Comparison of ENCODE assay signal across 14 mouse cellular contexts in genomic region chr7:80865521-80865920, GRCm38 (mm10). TPM values are rescaled to one million over a fixed set of nuclear protein-coding genes. Genes with fewer than 3 reads are reported as not detected.
DNase-seq lines count a peak whose midpoint lies in the region; ATAC-seq and TF ChIP-seq lines count a peak whose summit lies in the region.
"Had no signal": no experiment of that assay in that cellular context is flagged by ENCODE, and none has a peak within 500 bp of the region (broad histone marks: within the 10 kb centered on the region; RNA-seq: fewer than 3 reads in every experiment).

No protein-coding gene starts in this region.

- ATAC-seq in heart, embryonic 11.5 days (replicated peaks; ENCODE audit: insufficient number of reproducible peaks, low FRiP score, low TSS enrichment), result no peak
- no peak for ATAC-seq in lung, embryonic 15.5 days (ENCODE audit: borderline replicate concordance, extremely low read depth, low FRiP score, low TSS enrichment)
- ATAC-seq in intestine, postnatal 0 days, result no peak
- no peak for ATAC-seq in midbrain, embryonic 13.5 days
- ATAC-seq: forebrain, embryonic 15.5 days; Patski had no signal

- WGBS in heart, embryonic 11.5 days (ENCODE audit: insufficient replicate concordance), result 85% methylated on average over 7 of the region's 7 CpGs
- WGBS in lung, embryonic 15.5 days, result 79% methylated on average over 7 of the region's 7 CpGs
- 66% methylated on average over 7 of the region's 7 CpGs for WGBS in intestine, postnatal 0 days
- 97% methylated on average over 7 of the region's 7 CpGs for WGBS in midbrain, embryonic 13.5 days

- no peaks in the 10 kb centered on the region for H3K27me3 ChIP-seq in heart, embryonic 11.5 days (ENCODE audit: control insufficient read depth, insufficient read depth, low read length)
- H3K27me3 ChIP-seq in lung, embryonic 15.5 days, result no peaks in the 10 kb centered on the region
- H3K27me3 ChIP-seq in intestine, postnatal 0 days (replicated peaks; ENCODE audit: control insufficient read depth, insufficient read depth, low read length), result no peaks in the 10 kb centered on the region
- no peaks in the 10 kb centered on the region for H3K27me3 ChIP-seq in midbrain, embryonic 13.5 days
- H3K27me3 ChIP-seq: embryonic facial prominence, embryonic 12.5 days; forebrain, embryonic 15.5 days; Patski had no signal

- peaks cover 19% of the 10 kb centered on the region for H3K4me1 ChIP-seq in heart, embryonic 11.5 days (ENCODE audit: control insufficient read depth, insufficient read depth, low read length)
- peaks cover 44% of the 10 kb centered on the region for H3K4me1 ChIP-seq in lung, embryonic 15.5 days
- 0 out of 2 replicates have a peak, but pooled peaks cover 11% of the 10 kb centered on the region for H3K4me1 ChIP-seq in intestine, postnatal 0 days (replicated peaks; ENCODE audit: control insufficient read depth, insufficient read depth, low read length)
- H3K4me1 ChIP-seq in midbrain, embryonic 13.5 days (replicated peaks), result peaks cover 57% of the 10 kb centered on the region

- no peak overlapping the region for H3K9ac ChIP-seq in heart, embryonic 11.5 days (ENCODE audit: low read depth, low read length)
- no peak overlapping the region for H3K9ac ChIP-seq in lung, embryonic 15.5 days
- no peak overlapping the region for H3K9ac ChIP-seq in intestine, postnatal 0 days (ENCODE audit: low read depth, low read length)
- no peak overlapping the region for H3K9ac ChIP-seq in midbrain, embryonic 13.5 days (replicated peaks)
- H3K9ac ChIP-seq: embryonic facial prominence, embryonic 12.5 days; forebrain, embryonic 15.5 days had no signal

- H3K36me3 ChIP-seq in heart, embryonic 11.5 days (ENCODE audit: control insufficient read depth, insufficient read depth, low read length), result peaks cover 38% of the 10 kb centered on the region
- H3K36me3 ChIP-seq in lung, embryonic 15.5 days, result peaks cover 43% of the 10 kb centered on the region
- H3K36me3 ChIP-seq in intestine, postnatal 0 days (ENCODE audit: control insufficient read depth, insufficient read depth), result peaks cover 8% of the 10 kb centered on the region
- H3K36me3 ChIP-seq in midbrain, embryonic 13.5 days, result peaks cover 72% of the 10 kb centered on the region

- no peak overlapping the region for H3K4me3 ChIP-seq in heart, embryonic 11.5 days (ENCODE audit: low read depth, low read length)
- H3K4me3 ChIP-seq in lung, embryonic 15.5 days, result no peak overlapping the region
- no peak overlapping the region for H3K4me3 ChIP-seq in intestine, postnatal 0 days (ENCODE audit: low read depth, low read length)
- no peak overlapping the region for H3K4me3 ChIP-seq in midbrain, embryonic 13.5 days (replicated peaks)
- H3K4me3 ChIP-seq: embryonic facial prominence, embryonic 12.5 days; forebrain, embryonic 15.5 days; myocyte had no signal

- H3K9me3 ChIP-seq in heart, embryonic 11.5 days (replicated peaks; ENCODE audit: control insufficient read depth, low read length), result no peaks in the 10 kb centered on the region
- H3K9me3 ChIP-seq in lung, embryonic 15.5 days, result no peaks in the 10 kb centered on the region
- no peaks in the 10 kb centered on the region for H3K9me3 ChIP-seq in intestine, postnatal 0 days (ENCODE audit: control insufficient read depth)
- H3K9me3 ChIP-seq in midbrain, embryonic 13.5 days, result no peaks in the 10 kb centered on the region
- H3K9me3 ChIP-seq: embryonic facial prominence, embryonic 12.5 days; forebrain, embryonic 15.5 days had no signal

- 0 out of 2 replicates have a peak overlapping the region, but pooled peaks have one; percentile 25 for H3K4me2 ChIP-seq in heart, embryonic 11.5 days
- H3K4me2 ChIP-seq in lung, embryonic 15.5 days, result 0 out of 2 replicates have a peak overlapping the region, but pooled peaks have one; percentile 5
- H3K4me2 ChIP-seq in intestine, postnatal 0 days (replicated peaks; ENCODE audit: low read depth), result no peak overlapping the region
- H3K4me2 ChIP-seq in midbrain, embryonic 13.5 days (replicated peaks), result no peak overlapping the region
- H3K4me2 ChIP-seq: embryonic facial prominence, embryonic 12.5 days; forebrain, embryonic 15.5 days had no signal

- DNase-seq in heart, adult 18-20 months, result no peak
- no peak for DNase-seq in lung, postnatal 25 days (ENCODE audit: low spot score)
- DNase-seq in thymus, postnatal 14 days, result peak; percentile 45
- no peak for DNase-seq in urinary bladder, adult 2 months (ENCODE audit: low spot score)
- DNase-seq: cerebellum, adult 9-11 months had no signal

- H3K27ac ChIP-seq in heart, embryonic 11.5 days (ENCODE audit: low read depth, low read length), result peak overlapping the region; percentile 62; the same call in 1 of the 2 replicates
- H3K27ac ChIP-seq in lung, embryonic 15.5 days, result peak overlapping the region; percentile 62
- H3K27ac ChIP-seq in intestine, postnatal 0 days (ENCODE audit: low read depth, low read length), result peak overlapping the region; percentile 28
- H3K27ac ChIP-seq in midbrain, embryonic 13.5 days, result no peak overlapping the region
- H3K27ac ChIP-seq: embryonic facial prominence, embryonic 12.5 days; forebrain, embryonic 15.5 days; macrophage had no signal

- no peak for TF ChIP-seq CTCF in intestine, postnatal 0 days (IDR thresholded peaks at IDR 0.05; ENCODE audit: low read depth)

RNA-seq across cellular contexts. Expression of gene Zscan2, which starts 4.8 kb away (rescaled TPM):
- 1.8 and 2.3 TPM in 2 replicates for polyA plus RNA-seq in heart, embryonic 11.5 days (2014; fragmentation: Nextera tagmentation; extraction: Ambion mirVana)
- total RNA-seq in heart, adult 18-20 months (2021), result 1 to 10 TPM; 3.7 to 6.4 TPM
- 2.7 and 2.9 TPM in 2 replicates for polyA plus RNA-seq in lung, embryonic 15.5 days (2015; fragmentation: Nextera tagmentation; extraction: Ambion mirVana)
- polyA plus RNA-seq in intestine, postnatal 0 days (2015; fragmentation: Nextera tagmentation; extraction: Ambion mirVana), result 0.68 and 0.80 TPM in 2 replicates
- polyA plus RNA-seq in midbrain, embryonic 13.5 days (2015; fragmentation: Nextera tagmentation; extraction: Ambion mirVana), result 6.1 and 6.6 TPM in 2 replicates
- polyA plus RNA-seq in urinary bladder, adult 2 months (2012; rRNA removed), result 6.7 and 7.5 TPM in 2 replicates

RNA-seq across cellular contexts. Expression of gene Wdr73, which starts 35.5 kb away (rescaled TPM):
- polyA plus RNA-seq in heart, embryonic 11.5 days (2014; fragmentation: Nextera tagmentation; extraction: Ambion mirVana), result 21.6 and 24.2 TPM in 2 replicates
- 1 to 10 TPM; 7.5 to 8.6 TPM for total RNA-seq in heart, adult 18-20 months (2021)
- polyA plus RNA-seq in lung, embryonic 15.5 days (2015; fragmentation: Nextera tagmentation; extraction: Ambion mirVana), result 36.9 and 37.1 TPM in 2 replicates
- 9.3 and 9.6 TPM in 2 replicates for polyA plus RNA-seq in intestine, postnatal 0 days (2015; fragmentation: Nextera tagmentation; extraction: Ambion mirVana)
- polyA plus RNA-seq in midbrain, embryonic 13.5 days (2015; fragmentation: Nextera tagmentation; extraction: Ambion mirVana), result 41.2 and 44.3 TPM in 2 replicates
- 16.7 and 19.2 TPM in 2 replicates for polyA plus RNA-seq in urinary bladder, adult 2 months (2012; rRNA removed)

RNA-seq across cellular contexts. Expression of gene Nmb, which starts 39.4 kb away (rescaled TPM):
- polyA plus RNA-seq in heart, embryonic 11.5 days (2014; fragmentation: Nextera tagmentation; extraction: Ambion mirVana), result 4.7 and 4.9 TPM in 2 replicates
- total RNA-seq in heart, adult 18-20 months (2021), result 10 to 100 TPM in 1 of 2 experiments, 1 to 10 TPM in 1; 9.2 to 10.8 TPM
- 7.3 and 8.9 TPM in 2 replicates for polyA plus RNA-seq in lung, embryonic 15.5 days (2015; fragmentation: Nextera tagmentation; extraction: Ambion mirVana)
- polyA plus RNA-seq in intestine, postnatal 0 days (2015; fragmentation: Nextera tagmentation; extraction: Ambion mirVana), result 2.1 and 2.8 TPM in 2 replicates
- polyA plus RNA-seq in midbrain, embryonic 13.5 days (2015; fragmentation: Nextera tagmentation; extraction: Ambion mirVana), result 6.3 and 6.6 TPM in 2 replicates
- 4.2 and 5.5 TPM in 2 replicates for polyA plus RNA-seq in urinary bladder, adult 2 months (2012; rRNA removed)
- polyA plus RNA-seq: macrophage had no signal

RNA-seq across cellular contexts. Expression of gene Iqgap1, which starts 39.7 kb away (rescaled TPM):
- 33.5 and 35.9 TPM in 2 replicates for polyA plus RNA-seq in heart, embryonic 11.5 days (2014; fragmentation: Nextera tagmentation; extraction: Ambion mirVana)
- total RNA-seq in heart, adult 18-20 months (2021), result 10 to 100 TPM; 32.7 to 35.3 TPM
- polyA plus RNA-seq in lung, embryonic 15.5 days (2015; fragmentation: Nextera tagmentation; extraction: Ambion mirVana), result 107 and 115 TPM in 2 replicates
- polyA plus RNA-seq in intestine, postnatal 0 days (2015; fragmentation: Nextera tagmentation; extraction: Ambion mirVana), result 32.3 and 34.1 TPM in 2 replicates
- polyA plus RNA-seq in midbrain, embryonic 13.5 days (2015; fragmentation: Nextera tagmentation; extraction: Ambion mirVana), result 19.9 and 21.7 TPM in 2 replicates
- polyA plus RNA-seq in urinary bladder, adult 2 months (2012; rRNA removed), result 51.7 and 64.7 TPM in 2 replicates

Comparison
In these comparisons a context has a peak if more than half of its experiments do, and no peak if none do; other contexts are left out.
1. H3K4me2 ChIP-seq: peak in heart, embryonic 11.5 days (single experiment) and lung, embryonic 15.5 days (single experiment); none in intestine, postnatal 0 days (single experiment) and midbrain, embryonic 13.5 days (single experiment).